Mouse (Mus musculus) stomach, postnatal 0 days (tissue): ENCODE data around the gene Pex16.

ENCODE experiments used
- CTCF ChIP-seq: IDR thresholded peaks from 2 replicates; pipeline ENCODE4 v1.5.1; 2016; ENCODE audit warnings: antibody characterized with exemption, low read depth, mild to moderate bottlenecking, moderate library complexity
- EP300 ChIP-seq: optimal IDR thresholded peaks from 2 replicates; pipeline ENCODE3; 2016; ENCODE audit warnings: antibody characterized with exemption

DNA sequence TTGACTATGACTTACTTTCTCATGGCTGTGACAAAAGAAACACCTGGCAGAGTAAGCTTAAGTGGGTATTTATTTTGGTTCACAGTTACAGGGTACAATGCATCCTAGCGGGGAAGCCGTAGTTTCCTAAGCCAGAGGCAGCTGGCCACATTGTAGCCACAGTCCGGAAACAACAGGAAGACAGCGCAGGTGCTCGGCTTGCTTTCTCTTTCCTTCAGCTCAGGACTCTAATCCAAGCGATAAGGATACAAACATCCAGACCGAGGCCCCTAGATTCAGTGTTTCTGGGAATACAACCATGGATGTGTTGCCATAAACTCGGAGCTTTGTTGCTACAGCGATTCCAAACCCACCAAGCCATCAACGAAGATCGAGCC lies 1.1 kb upstream of the Pex16 start:
- TF ChIP-seq CTCF = no peak
- TF ChIP-seq EP300 = no peak
